ENCODE assay signal across 12 mouse cellular contexts in genomic region chr5:103775429-103775828, GRCm38 (mm10).
A peak's percentile ranks its signal among the peaks of the same experiment; 100 is the strongest.
DNase-seq lines count a peak whose midpoint lies in the region; ATAC-seq and TF ChIP-seq lines count a peak whose summit lies in the region.
"Had no signal": no experiment of that assay in that cellular context is flagged by ENCODE, and none has a peak within 500 bp of the region (broad histone marks: within the 10 kb centered on the region; RNA-seq: fewer than 3 reads in every experiment).

No protein-coding gene starts in this region.

- 26% methylated on average over 13 of the region's 13 CpGs for WGBS in kidney, adult 2 months
- WGBS in kidney, postnatal 0 days, result 55% methylated on average over 13 of the region's 13 CpGs

- H3K27me3 ChIP-seq in kidney, adult 2 months (replicated peaks; ENCODE audit: control insufficient read depth, insufficient read depth, low read length), result no peaks in the 10 kb centered on the region
- no peaks in the 10 kb centered on the region for H3K27me3 ChIP-seq in kidney, postnatal 0 days (ENCODE audit: insufficient read depth, low read length)
- H3K27me3 ChIP-seq: neural tube, embryonic 12.5 days had no signal

- no peak for TF ChIP-seq POLR2A in kidney, adult 2 months (IDR thresholded peaks at IDR 0.05; ENCODE audit: low read depth, low read length)
- no peak for TF ChIP-seq POLR2A in embryonic fibroblast, embryonic 13.5 days (IDR thresholded peaks at IDR 0.05; ENCODE audit: low read depth, low read length)

- TF ChIP-seq CTCF in kidney, adult 2 months (conservative IDR thresholded peaks at IDR 0.05; ENCODE audit: insufficient read depth, insufficient read length, low read depth, low read length), result no peak
- TF ChIP-seq CTCF in embryonic fibroblast, embryonic 13.5 days (IDR thresholded peaks at IDR 0.05; ENCODE audit: borderline replicate concordance, insufficient read depth, low read length), result no peak
- no peak for TF ChIP-seq CTCF in kidney, postnatal 0 days (IDR thresholded peaks at IDR 0.05; ENCODE audit: low read depth)

- H3K9me3 ChIP-seq in kidney, postnatal 0 days (replicated peaks; ENCODE audit: low read length), result no peaks in the 10 kb centered on the region
- H3K9me3 ChIP-seq: neural tube, embryonic 12.5 days had no signal

- H3K4me3 ChIP-seq in kidney, adult 2 months (ENCODE audit: insufficient read depth, low read depth, low read length), result no peak overlapping the region
- H3K4me3 ChIP-seq in embryonic fibroblast, embryonic 13.5 days (ENCODE audit: insufficient read depth, low read length), result no peak overlapping the region
- H3K4me3 ChIP-seq in kidney, postnatal 0 days (replicated peaks; ENCODE audit: low read depth, low read length), result no peak overlapping the region
- H3K4me3 ChIP-seq: erythroblast, embryonic 14.5 days; neural tube, embryonic 12.5 days had no signal

- ATAC-seq in kidney, postnatal 0 days (replicated peaks; ENCODE audit: low FRiP score, low read depth), result no peak
- ATAC-seq in megakaryocyte-erythroid progenitor cell, adult 5-6 weeks (replicated peaks; ENCODE audit: low FRiP score, low TSS enrichment, poor library complexity, severe bottlenecking), result no peak

- peaks cover 86% of the 10 kb centered on the region for H3K4me1 ChIP-seq in kidney, adult 2 months (ENCODE audit: control insufficient read depth, insufficient read depth, low read length)
- peaks cover 39% of the 10 kb centered on the region for H3K4me1 ChIP-seq in embryonic fibroblast, embryonic 13.5 days (ENCODE audit: control insufficient read depth, insufficient read depth, low read length)
- peaks cover 64% of the 10 kb centered on the region for H3K4me1 ChIP-seq in kidney, postnatal 0 days (replicated peaks; ENCODE audit: insufficient read depth, low read length)

- DNase-seq in kidney, adult 2 months, result peak; percentile 84
- DNase-seq in kidney, adult 18-20 months, result no peak
- peak; percentile 14 for DNase-seq in NIH3T3 (ENCODE audit: low read depth)
- DNase-seq in kidney, postnatal 0 days (ENCODE audit: low spot score), result peak; percentile 41
- DNase-seq in adrenal gland, postnatal 25 days, result no peak
- no peak for DNase-seq in spleen, postnatal 36 days (ENCODE audit: low spot score in 2 of 2)
- DNase-seq: cerebellum, adult 9-10 months; layer of hippocampus, adult 9-11 months had no signal

- H3K36me3 ChIP-seq in kidney, adult 2 months (ENCODE audit: control insufficient read depth, insufficient read depth, low read length), result no peaks in the 10 kb centered on the region
- no peaks in the 10 kb centered on the region for H3K36me3 ChIP-seq in kidney, postnatal 0 days (ENCODE audit: insufficient read depth, low read length)
- H3K36me3 ChIP-seq: neural tube, embryonic 12.5 days had no signal

- H3K27ac ChIP-seq in kidney, adult 2 months (ENCODE audit: insufficient read depth, low read depth, low read length), result peak overlapping the region; percentile 42
- H3K27ac ChIP-seq in embryonic fibroblast, embryonic 13.5 days (ENCODE audit: insufficient read depth, low read length), result peak overlapping the region; percentile 99
- peak overlapping the region; percentile 85 for H3K27ac ChIP-seq in kidney, postnatal 0 days
- H3K27ac ChIP-seq: neural tube, embryonic 12.5 days had no signal

- H3K4me2 ChIP-seq in kidney, postnatal 0 days (ENCODE audit: low read length), result no peak overlapping the region
- H3K4me2 ChIP-seq: neural tube, embryonic 12.5 days had no signal

- no peak overlapping the region for H3K9ac ChIP-seq in kidney, postnatal 0 days (ENCODE audit: low read depth, low read length)
- H3K9ac ChIP-seq: neural tube, embryonic 12.5 days had no signal

Comparison
In these comparisons a context has a peak if more than half of its experiments do, and no peak if none do; other contexts are left out.
1. DNase-seq: peak in kidney, adult 2 months (single experiment), NIH3T3 (single experiment) and kidney, postnatal 0 days (single experiment); none in kidney, adult 18-20 months (single experiment), adrenal gland, postnatal 25 days (single experiment) and spleen, postnatal 36 days (0 of 2).
2. H3K27ac ChIP-seq: peak in every context shown above with its lines; median percentile 99 in embryonic fibroblast, embryonic 13.5 days; 85 in kidney, postnatal 0 days; 42 in kidney, adult 2 months.